Mouse (Mus musculus): Measurements from ENCODE around the gene Cntnap2. TPM values are rescaled to one million over a fixed set of nuclear protein-coding genes. Genes with fewer than 3 reads are reported as not detected.
"Not testable (repeated sequence)": the region's sequence is repeated elsewhere in the genome, so short reads cannot be mapped to it uniquely, and the experiment has no call there.

The Cntnap2 gene
- total and polyA plus RNA-seq, 3 experiments: 0.05 TPM; not detected in 2

DNA sequence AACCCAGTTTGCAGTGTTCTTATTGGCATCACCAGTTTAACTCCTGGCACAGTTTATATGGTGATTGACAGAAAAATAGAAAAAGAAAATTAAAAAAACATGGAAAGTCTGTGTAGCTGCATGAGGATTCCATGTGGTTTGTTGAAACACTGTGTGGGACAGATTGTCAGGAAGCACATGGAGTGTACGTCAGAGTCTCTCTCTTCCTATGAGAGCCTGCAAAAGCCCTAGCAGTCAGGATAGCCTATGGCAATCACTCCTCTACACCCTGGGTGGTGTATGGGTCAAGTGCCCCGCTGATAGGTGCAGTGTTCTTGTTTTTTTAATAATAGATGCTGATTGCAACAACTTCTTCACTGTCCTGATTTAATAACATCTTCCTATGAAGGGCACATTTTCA is 2123.1 kb downstream of the Cntnap2 start:
- DNase-seq (ENCODE audit: low spot score) (no peak), ATAC-seq (ENCODE audit: extremely low read depth, insufficient number of reproducible peaks, low FRiP score, poor library complexity, severe bottlenecking) (no peak)
- H3K4me3 ChIP-seq (ENCODE audit: low read depth, low read length): no peak overlapping the region
- H3K4me1 ChIP-seq (ENCODE audit: insufficient read depth, low read depth, low read length): no peaks in the 10 kb centered on the region
- no peaks in the 10 kb centered on the region for H3K36me3 ChIP-seq (replicated peaks)
- TF ChIP-seq GATA2 (IDR thresholded peaks at IDR 0.05; ENCODE audit: borderline replicate concordance, low read depth, low read length) (no peak), CTCF (IDR thresholded peaks at IDR 0.05; ENCODE audit: low read depth, low read length) (no peak), GATA1 (IDR thresholded peaks at IDR 0.05; ENCODE audit: borderline replicate concordance, low read length) (no peak), POLR2AphosphoS5 (IDR thresholded peaks at IDR 0.05; ENCODE audit: insufficient replicate concordance, low read depth, low read length) (no peak), TAL1 (conservative IDR thresholded peaks at IDR 0.05; ENCODE audit: low read depth, low read length) (no peak)
- H3K27me3 ChIP-seq (ENCODE audit: insufficient read depth, low read length): no peaks in the 10 kb centered on the region
- no peaks in the 10 kb centered on the region for H3K9me3 ChIP-seq (replicated peaks)

- ATAC-seq (ENCODE audit: extremely low read depth, insufficient number of reproducible peaks, low FRiP score, poor library complexity, severe bottlenecking) (no peak), DNase-seq (ENCODE audit: low spot score) (no peak)
- no peaks in the 10 kb centered on the region for H3K27me3 ChIP-seq (ENCODE audit: insufficient read depth, low read length)
- H3K36me3 ChIP-seq (replicated peaks): no peaks in the 10 kb centered on the region
- H3K9me3 ChIP-seq (replicated peaks): no peaks in the 10 kb centered on the region
- TF ChIP-seq CTCF (IDR thresholded peaks at IDR 0.05; ENCODE audit: low read depth, low read length) (no peak), GATA2 (IDR thresholded peaks at IDR 0.05; ENCODE audit: borderline replicate concordance, low read depth, low read length) (no peak), GATA1 (IDR thresholded peaks at IDR 0.05; ENCODE audit: borderline replicate concordance, low read length) (no peak), TAL1 (conservative IDR thresholded peaks at IDR 0.05; ENCODE audit: low read depth, low read length) (no peak), POLR2AphosphoS5 (IDR thresholded peaks at IDR 0.05; ENCODE audit: insufficient replicate concordance, low read depth, low read length) (no peak)
- H3K4me3 ChIP-seq (ENCODE audit: low read depth, low read length): no peak overlapping the region
- H3K4me1 ChIP-seq (ENCODE audit: insufficient read depth, low read depth, low read length): no peaks in the 10 kb centered on the region
These were observed 2123.6 kb downstream of the Cntnap2 start for GRCm38 (mm10) chr6:47182756-47183155.

DNA sequence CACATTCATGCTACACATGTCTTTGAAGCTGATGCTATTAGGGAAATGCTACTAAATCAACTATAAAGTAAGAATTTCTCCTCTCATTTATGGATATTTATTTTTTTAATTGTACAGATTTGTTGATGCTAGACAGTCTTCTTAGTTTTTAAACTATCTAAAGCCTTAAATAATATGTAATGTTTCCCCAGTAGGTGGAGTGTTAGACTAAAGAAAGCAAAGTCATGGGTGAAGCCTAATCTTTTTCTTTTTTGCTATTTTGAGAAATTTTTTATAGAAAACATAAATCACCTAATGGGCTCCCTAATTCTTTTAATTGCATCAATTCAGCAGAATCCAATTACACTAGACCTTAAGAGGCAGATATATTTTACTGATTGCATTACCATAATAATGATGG is 2124.7 kb downstream of the Cntnap2 start:
- H3K36me3 ChIP-seq (replicated peaks); H3K9me3 ChIP-seq (replicated peaks); ATAC-seq (ENCODE audit: extremely low read depth, insufficient number of reproducible peaks, low FRiP score, poor library complexity, severe bottlenecking); H3K27me3 ChIP-seq (ENCODE audit: insufficient read depth, low read length); DNase-seq (ENCODE audit: low spot score); H3K4me3 ChIP-seq (ENCODE audit: low read depth, low read length); H3K4me1 ChIP-seq (ENCODE audit: insufficient read depth, low read depth, low read length): not testable (repeated sequence)

DNA sequence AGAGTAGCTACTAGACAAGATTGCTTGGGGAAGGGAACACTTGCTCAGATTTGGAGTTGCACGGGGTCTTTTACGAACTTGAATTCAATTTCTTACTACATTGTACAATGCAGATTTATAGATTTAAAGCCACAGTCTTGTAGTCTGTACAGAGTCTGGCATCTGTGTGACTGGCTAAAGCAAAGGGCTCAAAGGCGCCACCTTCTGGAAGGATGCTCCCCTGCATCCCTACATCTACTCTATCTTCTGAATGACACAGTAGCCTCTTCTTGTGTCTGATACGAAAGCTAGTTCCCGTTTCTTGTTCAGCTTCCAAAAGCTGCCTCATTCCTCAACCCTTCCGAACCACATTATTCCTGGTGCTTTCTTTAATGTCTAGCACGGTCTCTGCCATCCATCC is 2129.0 kb downstream of the Cntnap2 start:
- DNase-seq (ENCODE audit: low spot score) (no peak), ATAC-seq (ENCODE audit: extremely low read depth, insufficient number of reproducible peaks, low FRiP score, poor library complexity, severe bottlenecking) (no peak)
- TF ChIP-seq POLR2AphosphoS5 (IDR thresholded peaks at IDR 0.05; ENCODE audit: insufficient replicate concordance, low read depth, low read length) (no peak), TAL1 (conservative IDR thresholded peaks at IDR 0.05; ENCODE audit: low read depth, low read length) (no peak), GATA1 (IDR thresholded peaks at IDR 0.05; ENCODE audit: borderline replicate concordance, low read length) (no peak), CTCF (IDR thresholded peaks at IDR 0.05; ENCODE audit: low read depth, low read length) (peak; percentile 14; the same call in 1 of the 2 replicates), GATA2 (IDR thresholded peaks at IDR 0.05; ENCODE audit: borderline replicate concordance, low read depth, low read length) (no peak)
- Histone ChIP-seq H3K36me3 (replicated peaks) (no peaks in the 10 kb centered on the region), H3K27me3 (ENCODE audit: insufficient read depth, low read length) (no peaks in the 10 kb centered on the region), H3K4me1 (ENCODE audit: insufficient read depth, low read depth, low read length) (no peaks in the 10 kb centered on the region; the same call in 1 of the 2 replicates), H3K4me3 (ENCODE audit: low read depth, low read length) (no peak overlapping the region), H3K9me3 (replicated peaks) (no peaks in the 10 kb centered on the region)

GRCm38 (mm10) chr6:47188596-47188995 is 2129.4 kb downstream of the Cntnap2 start:
- H3K4me3 ChIP-seq (ENCODE audit: low read depth, low read length); H3K4me1 ChIP-seq (ENCODE audit: insufficient read depth, low read depth, low read length); DNase-seq (ENCODE audit: low spot score); H3K9me3 ChIP-seq (replicated peaks); H3K36me3 ChIP-seq (replicated peaks); H3K27me3 ChIP-seq (ENCODE audit: insufficient read depth, low read length); ATAC-seq (ENCODE audit: extremely low read depth, insufficient number of reproducible peaks, low FRiP score, poor library complexity, severe bottlenecking): not testable (repeated sequence)

GRCm38 (mm10) chr6:47190282-47190681 is 2131.1 kb downstream of the Cntnap2 start:
- no peak for DNase-seq (ENCODE audit: low spot score)
- Histone ChIP-seq H3K4me1 (ENCODE audit: insufficient read depth, low read depth, low read length) (no peaks in the 10 kb centered on the region; the same call in 1 of the 2 replicates), H3K27me3 (ENCODE audit: insufficient read depth, low read length) (no peaks in the 10 kb centered on the region; the same call in 1 of the 2 replicates), H3K9me3 (replicated peaks) (no peaks in the 10 kb centered on the region), H3K36me3 (replicated peaks) (no peaks in the 10 kb centered on the region), H3K4me3 (ENCODE audit: low read depth, low read length) (no peak overlapping the region)
- ATAC-seq (ENCODE audit: extremely low read depth, insufficient number of reproducible peaks, low FRiP score, poor library complexity, severe bottlenecking): no peak
- TF ChIP-seq GATA2 (IDR thresholded peaks at IDR 0.05; ENCODE audit: borderline replicate concordance, low read depth, low read length): no peak
- no peak for TF ChIP-seq TAL1 (conservative IDR thresholded peaks at IDR 0.05; ENCODE audit: low read depth, low read length)
- TF ChIP-seq GATA1 (IDR thresholded peaks at IDR 0.05; ENCODE audit: borderline replicate concordance, low read length): no peak
- TF ChIP-seq POLR2AphosphoS5 (IDR thresholded peaks at IDR 0.05; ENCODE audit: insufficient replicate concordance, low read depth, low read length): no peak
- TF ChIP-seq CTCF (IDR thresholded peaks at IDR 0.05; ENCODE audit: low read depth, low read length): no peak

DNA sequence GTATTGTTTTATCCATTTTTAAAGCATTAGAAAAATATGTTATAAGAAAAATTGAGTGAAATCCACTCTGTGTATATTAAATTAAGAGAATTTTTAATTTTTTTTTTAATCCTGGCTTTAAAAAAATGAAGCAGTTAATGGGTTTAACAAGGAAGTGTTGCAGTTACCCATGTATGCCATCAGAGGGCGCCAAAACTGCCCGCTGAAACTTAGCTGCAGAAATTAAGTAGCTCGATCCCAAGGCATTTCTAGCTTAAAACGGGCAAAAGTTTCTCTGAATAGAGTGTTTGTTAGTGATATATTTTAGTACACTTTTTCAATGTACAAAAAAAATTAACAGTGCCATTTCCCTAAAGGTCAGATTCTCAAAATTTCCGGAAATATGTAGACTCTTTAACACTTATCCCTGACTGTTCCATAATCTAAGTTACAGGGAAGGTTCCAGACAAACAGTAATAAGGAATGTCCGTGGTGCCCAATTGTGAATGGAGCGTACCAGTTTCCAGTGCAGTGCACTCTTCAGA is 2132.2 kb downstream of the Cntnap2 start:
- DNase-seq (ENCODE audit: low spot score) (no peak), ATAC-seq (ENCODE audit: extremely low read depth, insufficient number of reproducible peaks, low FRiP score, poor library complexity, severe bottlenecking) (no peak)
- H3K4me1 ChIP-seq (ENCODE audit: insufficient read depth, low read depth, low read length): no peaks in the 10 kb centered on the region; the same call in 1 of the 2 replicates
- H3K9me3 ChIP-seq (replicated peaks): no peaks in the 10 kb centered on the region
- H3K27me3 ChIP-seq (ENCODE audit: insufficient read depth, low read length): peaks cover 5% of the 10 kb centered on the region; the same call in 1 of the 2 replicates
- no peak overlapping the region for H3K4me3 ChIP-seq (ENCODE audit: low read depth, low read length)
- H3K36me3 ChIP-seq (replicated peaks): no peaks in the 10 kb centered on the region
- TF ChIP-seq TAL1 (conservative IDR thresholded peaks at IDR 0.05; ENCODE audit: low read depth, low read length) (no peak), POLR2AphosphoS5 (IDR thresholded peaks at IDR 0.05; ENCODE audit: insufficient replicate concordance, low read depth, low read length) (no peak), GATA1 (IDR thresholded peaks at IDR 0.05; ENCODE audit: borderline replicate concordance, low read length) (no peak), CTCF (IDR thresholded peaks at IDR 0.05; ENCODE audit: low read depth, low read length) (peak; percentile 67)

All from G1E (cell line).